Mouse (Mus musculus) forebrain, postnatal 0 days (tissue): ENCODE results near the gene Snx21. TPM values are rescaled to one million over a fixed set of nuclear protein-coding genes. Genes with fewer than 3 reads are reported as not detected.

Experiments used
- ATAC-seq: fragments of 200-750 bp; cut with Nextera tagmentation; 2 replicates; pipeline ENCODE4 v1.8.0; 2017; ENCODE audit warnings: mild to moderate bottlenecking, moderate library complexity
- DNase-seq: peaks from one replicate; pipeline ENCODE4 v3.0.0-alpha.2; 2015
- H3K27ac ChIP-seq: fragments of 300-500 bp; sonication (generic); 2 replicates; pipeline ENCODE4 v1.5.1; 2014; ENCODE audit warnings: low read depth, mild to moderate bottlenecking, antibody characterized with exemption, low read length, moderate library complexity, mixed read lengths
- H3K27me3 ChIP-seq: fragments of 300-500 bp; sonication (generic); 2 replicates; pipeline ENCODE4 v1.6.1; 2014; ENCODE audit warnings: mild to moderate bottlenecking, low read length, mixed read lengths; ENCODE audit not compliant: insufficient read depth
- H3K36me3 ChIP-seq: fragments of 300-500 bp; sonication (generic); 2 replicates; pipeline ENCODE4 v1.6.1; 2014; ENCODE audit warnings: mild to moderate bottlenecking, moderate library complexity; ENCODE audit not compliant: insufficient read depth
- H3K4me1 ChIP-seq: fragments of 300-500 bp; sonication (generic); 2 replicates; pipeline ENCODE4 v1.6.1; 2014; ENCODE audit warnings: antibody characterized with exemption; ENCODE audit not compliant: insufficient read depth
- H3K4me2 ChIP-seq: fragments of 300-500 bp; sonication (generic); 2 replicates; pipeline ENCODE4 v1.6.1; 2014; ENCODE audit warnings: low read depth, mild to moderate bottlenecking, moderate library complexity
- H3K4me3 ChIP-seq: fragments of 300-500 bp; sonication (generic); 2 replicates; pipeline ENCODE4 v1.5.1; 2014; ENCODE audit warnings: low read depth, low read length, mixed read lengths
- H3K9ac ChIP-seq: fragments of 300-500 bp; sonication (generic); 2 replicates; pipeline ENCODE4 v1.6.1; 2014; ENCODE audit warnings: mild to moderate bottlenecking
- H3K9me3 ChIP-seq: fragments of 300-500 bp; sonication (generic); 2 replicates; pipeline ENCODE4 v1.6.1; 2016; ENCODE audit warnings: low read length
- CTCF ChIP-seq: sonication (generic); IDR thresholded peaks from 2 replicates; pipeline ENCODE4 v1.5.1; 2016; ENCODE audit warnings: antibody characterized with exemption, control low read depth, low read depth
- WGBS: fragments of 180-500 bp; shearing (Covaris S2); extraction: QIAGEN DNeasy Blood & Tissue Kit; methylation state at CpG from one replicate; pipeline ENCODE4 v1.1.7; 2014; 5-methylcytosine and 5-hydroxymethylcytosine counted together
- polyA plus RNA-seq: library from polyadenylated mRNA; unstranded; fragments of >200 nt; fragmentation: Nextera tagmentation; extraction: Ambion mirVana; gene quantifications from 2 replicates; pipeline ENCODE4 v1.2.1, GENCODE M21; 2015
- total RNA-seq: library from RNA; depleted of rRNA; stranded (reverse); fragments of >200 nt; gene quantifications from 2 replicates; pipeline ENCODE4 v1.2.3, GENCODE M21; 2014

Snx21 gene
- total and polyA plus RNA-seq, 2 experiments from 2014 or later = 50.2 to 72.0 TPM

GRCm38 (mm10) chr2:164817703-164818102 lies 32.1 kb downstream of the Snx21 start:
- Histone ChIP-seq H3K9me3 (no peaks in the 10 kb centered on the region), H3K4me3 (no peak overlapping the region), H3K4me1 (no peaks in the 10 kb centered on the region), H3K36me3 (peaks cover 26% of the 10 kb centered on the region), H3K4me2 (no peak overlapping the region), H3K27me3 (no peaks in the 10 kb centered on the region), H3K27ac (no peak overlapping the region), H3K9ac (no peak overlapping the region)
- 86% methylated on average over 5 of the region's 5 CpGs for WGBS
- ATAC-seq = no peak
- DNase-seq = no peak
- TF ChIP-seq CTCF = no peak

- no peak overlapping the region for H3K4me3 ChIP-seq
- H3K27ac ChIP-seq = no peak overlapping the region
- ATAC-seq (no peak), DNase-seq (no peak)
- TF ChIP-seq CTCF = no peak
- no peak overlapping the region for H3K9ac ChIP-seq
- peaks cover 8% of the 10 kb centered on the region for H3K4me1 ChIP-seq
- no peaks in the 10 kb centered on the region for H3K27me3 ChIP-seq
- no peaks in the 10 kb centered on the region for H3K9me3 ChIP-seq
- no peak overlapping the region for H3K4me2 ChIP-seq
- whole genome bisulfite sequencing = 88% methylated on average over 6 of the region's 6 CpGs
- H3K36me3 ChIP-seq = peaks cover 35% of the 10 kb centered on the region
These were observed 35.4 kb downstream of the Snx21 start for GRCm38 (mm10) chr2:164821060-164821459.

- H3K4me2 ChIP-seq = peak within 1 kb of the TSS; percentile 55
- peak within 1 kb of the TSS; percentile 90 for H3K27ac ChIP-seq
- peaks cover 51% of the 10 kb centered on the region for H3K36me3 ChIP-seq
- TF ChIP-seq CTCF = no peak; the same call in 1 of the 2 replicates
- 2% methylated on average over 32 of the region's 32 CpGs for WGBS
- no peaks in the 10 kb centered on the region for H3K27me3 ChIP-seq
- H3K9ac ChIP-seq = peak within 1 kb of the TSS; percentile 73
- peaks cover 8% of the 10 kb centered on the region for H3K4me1 ChIP-seq
- no peaks in the 10 kb centered on the region for H3K9me3 ChIP-seq
- DNase-seq = peak; percentile 99
- ATAC-seq = peak; percentile 100
- peak within 1 kb of the TSS; percentile 65 for H3K4me3 ChIP-seq
These were observed 37.1 kb downstream of the Snx21 start, which contains the start of gene Zswim1 for GRCm38 (mm10) chr2:164822636-164823165. Gene Zswim1, plus strand, starts transcription at chr2:164822686.

GRCm38 (mm10) chr2:164823181-164823585 lies 37.6 kb downstream of the Snx21 start:
- peaks cover 55% of the 10 kb centered on the region for H3K36me3 ChIP-seq
- H3K27ac ChIP-seq = peak overlapping the region; percentile 90
- peak overlapping the region; percentile 73 for H3K9ac ChIP-seq
- H3K4me3 ChIP-seq = peak overlapping the region; percentile 65
- H3K4me2 ChIP-seq = peak overlapping the region; percentile 55
- H3K27me3 ChIP-seq = no peaks in the 10 kb centered on the region
- H3K9me3 ChIP-seq = no peaks in the 10 kb centered on the region
- H3K4me1 ChIP-seq = peaks cover 8% of the 10 kb centered on the region
- 0 out of 2 replicates have a peak, but pooled peaks have one; percentile 24 for TF ChIP-seq CTCF
- DNase-seq = peak; percentile 71
- WGBS = 3% methylated on average over 10 of the region's 10 CpGs
- peak; percentile 71 for ATAC-seq

- no peak overlapping the region; the same call in 1 of the 2 replicates for H3K4me2 ChIP-seq
- H3K27ac ChIP-seq = no peak overlapping the region; the same call in 1 of the 2 replicates
- H3K36me3 ChIP-seq = peaks cover 56% of the 10 kb centered on the region
- 93% methylated on average over 4 of the region's 4 CpGs for WGBS
- no peak overlapping the region for H3K9ac ChIP-seq
- TF ChIP-seq CTCF = no peak
- DNase-seq (no peak), ATAC-seq (no peak)
- H3K27me3 ChIP-seq = no peaks in the 10 kb centered on the region
- no peaks in the 10 kb centered on the region for H3K9me3 ChIP-seq
- peaks cover 8% of the 10 kb centered on the region for H3K4me1 ChIP-seq
- H3K4me3 ChIP-seq = no peak overlapping the region
These were observed 38.3 kb downstream of the Snx21 start for GRCm38 (mm10) chr2:164823969-164824368.

GRCm38 (mm10) chr2:164825521-164825920 lies 39.9 kb downstream of the Snx21 start:
- Histone ChIP-seq H3K9me3 (no peaks in the 10 kb centered on the region), H3K9ac (no peak overlapping the region), H3K4me3 (no peak overlapping the region), H3K27me3 (no peaks in the 10 kb centered on the region), H3K36me3 (peaks cover 49% of the 10 kb centered on the region), H3K4me1 (peaks cover 8% of the 10 kb centered on the region), H3K4me2 (no peak overlapping the region), H3K27ac (no peak overlapping the region)
- DNase-seq (no peak), ATAC-seq (no peak)
- WGBS = 96% methylated on average over 17 of the region's 17 CpGs
- no peak for TF ChIP-seq CTCF

GRCm38 (mm10) chr2:164827146-164827850 lies 41.7 kb downstream of the Snx21 start:
- WGBS = 85% methylated on average over 16 of the region's 16 CpGs
- Histone ChIP-seq H3K27ac (no peak overlapping the region), H3K4me2 (no peak overlapping the region), H3K9ac (no peak overlapping the region), H3K27me3 (no peaks in the 10 kb centered on the region), H3K9me3 (no peaks in the 10 kb centered on the region), H3K36me3 (peaks cover 35% of the 10 kb centered on the region), H3K4me3 (no peak overlapping the region), H3K4me1 (peaks cover 8% of the 10 kb centered on the region)
- DNase-seq (no peak), ATAC-seq (no peak)
- TF ChIP-seq CTCF = no peak
